Mouse (Mus musculus): ENCODE results near the gene Hist1h3g.

Hist1h3g gene

DNA sequence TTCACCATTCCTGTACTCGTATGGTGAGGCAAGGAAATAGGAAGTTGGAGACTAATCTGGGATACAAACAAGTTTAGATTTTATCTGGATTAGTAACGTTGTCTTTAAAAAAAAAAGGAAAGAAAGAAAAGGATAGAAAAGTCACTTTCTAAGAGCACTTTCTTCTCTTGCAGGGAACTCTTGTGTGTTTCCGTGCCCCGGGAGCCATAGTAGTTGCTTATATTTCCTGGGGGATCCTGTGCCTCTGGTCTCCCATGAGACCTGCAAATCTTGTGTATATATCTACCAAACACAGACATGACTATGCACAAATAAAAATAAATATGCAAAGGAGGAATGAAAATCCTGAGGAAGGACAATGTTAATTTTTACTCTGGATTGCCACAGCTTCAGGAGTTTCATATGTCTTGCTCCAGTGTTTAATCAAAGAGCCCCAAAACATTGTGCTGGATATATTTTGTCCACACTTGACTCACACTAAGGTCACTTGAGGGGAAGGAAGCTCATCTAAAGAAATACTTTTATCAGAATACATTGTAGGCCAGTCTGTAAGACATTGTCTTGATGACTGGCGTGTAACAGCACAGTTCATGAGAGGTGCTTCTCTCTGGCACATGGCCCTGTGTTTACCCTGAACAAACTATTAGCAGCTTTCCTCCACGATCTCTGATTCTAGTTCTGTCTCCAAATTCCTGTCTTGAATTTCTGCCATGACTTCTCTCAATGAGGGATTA lies 41.9 kb downstream of the Hist1h3g start:
- no peak for DNase-seq (ENCODE audit: low spot score)

DNA sequence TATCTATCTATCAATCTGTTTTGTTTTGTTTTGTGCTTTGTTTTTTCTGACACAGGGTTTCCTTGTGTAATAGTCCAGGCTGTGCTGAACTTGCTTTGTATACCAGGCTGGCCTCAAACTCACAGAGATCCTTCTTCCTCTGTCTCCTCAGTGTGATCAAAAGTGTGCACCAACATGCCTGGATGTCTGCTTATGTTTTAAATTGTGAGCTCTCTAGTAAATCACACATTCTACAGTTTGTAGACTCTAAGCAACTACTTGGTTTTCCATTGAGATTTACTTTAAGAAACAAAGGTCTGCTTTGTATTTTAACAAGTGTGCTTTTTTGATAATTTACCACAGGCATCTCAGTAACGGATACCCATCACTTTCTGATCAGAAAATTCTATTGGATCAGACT lies 42.6 kb downstream of the Hist1h3g start:
- no peak for DNase-seq (ENCODE audit: low spot score)

DNA sequence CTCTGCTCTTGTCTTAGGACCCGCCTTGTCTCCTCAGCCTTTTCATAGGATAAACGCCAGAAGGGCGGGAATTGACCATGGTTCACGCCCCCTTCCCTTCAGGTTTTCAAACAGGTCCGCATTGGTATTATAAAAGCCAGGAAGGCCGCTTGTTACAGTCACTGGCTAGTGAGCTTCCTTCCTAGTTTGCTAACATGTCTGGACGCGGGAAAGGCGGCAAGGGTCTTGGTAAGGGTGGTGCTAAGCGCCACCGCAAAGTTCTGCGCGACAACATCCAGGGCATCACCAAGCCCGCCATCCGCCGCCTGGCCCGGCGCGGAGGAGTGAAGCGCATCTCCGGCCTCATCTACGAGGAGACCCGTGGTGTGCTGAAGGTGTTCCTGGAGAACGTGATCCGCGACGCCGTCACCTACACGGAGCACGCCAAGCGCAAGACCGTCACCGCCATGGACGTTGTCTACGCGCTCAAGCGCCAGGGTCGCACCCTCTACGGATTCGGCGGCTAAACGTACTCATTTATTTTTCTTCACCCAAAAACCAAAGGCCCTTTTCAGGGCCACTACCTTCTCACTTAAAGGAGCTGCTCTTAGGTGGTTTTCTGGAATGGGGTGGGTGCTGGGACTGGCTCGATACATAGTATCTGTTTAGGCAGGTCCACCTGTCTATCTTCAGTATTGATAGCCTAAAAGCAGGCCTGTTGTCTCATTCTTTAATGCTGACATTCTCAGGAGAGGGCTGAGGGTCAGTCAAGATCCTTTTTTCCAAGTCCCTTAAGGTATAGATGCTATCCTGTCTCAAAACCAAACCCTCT lies 46.4 kb downstream of the Hist1h3g start, which contains the start of gene Hist1h4d:
Hist1h4d (plus strand) TSS at position 191 of the 811 bp plus-strand sequence.
- DNase-seq (ENCODE audit: low spot score): peak; percentile 99

DNA sequence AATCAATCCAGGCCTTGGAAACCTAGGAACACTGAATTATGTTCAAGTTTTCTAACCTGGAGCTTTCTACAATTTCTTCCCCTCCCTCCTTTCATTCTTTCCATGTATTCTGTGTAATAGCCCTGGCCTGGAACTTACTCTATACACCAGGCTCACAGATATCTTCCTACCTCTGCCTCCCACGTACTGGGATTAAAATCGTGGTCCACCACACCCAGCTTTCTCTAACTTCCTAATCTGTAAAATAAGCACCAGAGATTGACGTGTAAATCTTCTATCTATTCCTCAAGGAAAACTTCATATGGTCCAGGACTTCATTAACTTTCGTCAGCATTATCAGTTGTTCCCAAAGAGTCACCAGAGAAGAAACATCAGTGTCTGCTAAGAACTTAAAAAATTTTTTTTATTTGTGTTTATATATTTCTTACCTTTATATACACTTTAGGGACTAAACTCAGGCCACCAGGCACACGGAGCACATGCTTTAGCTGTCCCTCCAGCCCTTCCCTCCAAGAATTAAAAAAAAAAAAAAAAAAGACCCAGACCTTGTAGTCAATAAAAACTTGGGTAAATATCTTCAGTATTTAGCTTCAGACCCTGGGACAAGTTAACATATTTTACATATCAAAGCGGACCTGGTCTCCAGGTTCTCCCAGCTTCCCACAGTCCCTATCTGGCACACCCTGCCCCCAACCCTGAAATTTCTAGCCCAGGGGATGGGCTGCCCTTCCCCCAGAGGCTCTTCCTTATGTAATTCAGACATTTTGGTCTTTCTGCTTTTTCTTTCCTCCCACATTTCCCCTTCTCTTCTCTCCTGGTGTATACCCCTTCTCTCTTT lies 47.2 kb downstream of the Hist1h3g start:
- no peak for DNase-seq (ENCODE audit: low spot score)

DNA sequence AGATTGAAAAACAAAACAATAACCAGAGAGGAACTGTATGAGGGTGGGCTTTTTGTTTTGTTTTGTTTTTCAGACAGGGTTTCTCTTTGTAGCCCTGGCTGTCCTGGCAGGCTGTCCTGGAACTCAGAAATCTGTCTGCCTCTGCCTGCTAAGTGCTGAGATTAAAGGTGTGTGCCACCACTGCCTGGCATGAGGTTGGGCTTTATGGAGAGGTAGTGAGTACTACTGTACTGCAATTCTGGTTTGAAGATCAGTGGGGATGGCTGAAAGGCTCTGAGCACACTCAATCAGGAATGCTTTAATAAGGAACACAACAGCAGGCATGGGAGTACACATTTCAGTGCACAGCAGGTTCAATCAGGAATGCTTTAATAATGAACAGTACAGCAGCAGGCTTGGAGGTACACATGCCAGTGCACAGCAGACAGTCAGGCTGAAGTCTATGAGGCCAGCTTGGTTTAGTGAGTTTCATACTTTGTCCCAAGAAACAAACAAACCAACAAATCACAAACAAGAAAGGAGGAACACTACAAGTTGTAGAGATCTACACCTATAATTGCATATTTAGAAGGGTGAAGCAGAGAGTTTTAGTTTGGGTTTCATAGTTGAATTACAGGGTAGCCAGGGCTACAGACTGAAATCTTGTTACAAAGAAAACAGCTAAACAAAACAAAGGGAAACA lies 48.3 kb downstream of the Hist1h3g start:
- DNase-seq (ENCODE audit: low spot score): no peak

DNA sequence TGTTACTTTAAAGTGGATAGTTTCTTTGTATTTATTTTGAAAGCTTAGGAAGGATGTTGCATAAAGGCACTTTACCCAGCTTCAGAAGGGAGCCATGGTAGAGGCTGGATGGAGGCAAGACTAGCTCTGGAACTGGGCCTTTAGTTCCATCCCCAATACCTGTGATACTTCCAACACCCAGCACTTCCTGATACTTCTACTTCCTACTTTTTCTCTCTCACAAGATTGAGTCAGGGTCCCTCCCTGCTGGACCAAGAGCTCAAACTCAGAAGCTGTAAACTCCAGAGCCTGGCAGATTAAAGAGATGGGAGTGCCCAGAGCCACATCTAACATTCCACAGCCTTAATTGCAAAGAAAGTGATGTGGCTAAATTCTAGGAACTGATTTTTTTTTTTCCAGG lies 49.1 kb downstream of the Hist1h3g start:
- no peak for DNase-seq (ENCODE audit: low spot score)

DNA sequence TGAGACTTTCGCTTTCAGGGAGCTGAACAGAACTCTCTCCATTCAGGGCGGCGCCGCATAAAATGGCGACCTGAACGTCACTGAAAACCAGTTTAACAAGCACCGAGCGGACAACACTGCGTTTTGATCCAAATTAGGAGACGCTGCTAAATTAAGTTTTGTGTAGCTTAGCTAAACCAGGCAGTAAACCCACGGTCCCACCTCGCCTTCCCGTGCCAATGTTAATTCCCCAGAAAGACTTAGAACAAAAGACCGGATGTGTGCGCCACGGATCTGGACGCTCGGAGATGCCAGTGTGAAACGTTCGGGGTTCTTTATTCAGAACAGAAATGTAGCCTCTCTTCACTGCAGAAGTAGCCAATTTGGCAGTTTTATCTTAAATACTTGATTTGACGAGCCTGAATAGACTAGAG lies 49.8 kb downstream of the Hist1h3g start:
- DNase-seq (ENCODE audit: low spot score): peak; percentile 79

All from yolk sac, embryonic 10.5 days (tissue).